Mouse (Mus musculus) bone marrow macrophage, adult 2 months (primary cell): Measurements from ENCODE around the gene As3mt. TPM values are rescaled to one million over a fixed set of nuclear protein-coding genes. Genes with fewer than 3 reads are reported as not detected.
A peak's percentile ranks its signal among the peaks of the same experiment; 100 is the strongest.

ENCODE experiments used
- H3K27ac ChIP-seq: 2 replicates; pipeline ENCODE4 v1.5.1; 2012; ENCODE audit warnings: low read depth, low read length; ENCODE audit not compliant: insufficient read depth
- H3K4me1 ChIP-seq: 2 replicates; pipeline ENCODE4 v1.6.1; 2012; ENCODE audit warnings: low read length; ENCODE audit not compliant: control insufficient read depth, insufficient read depth
- H3K4me3 ChIP-seq: 2 replicates; pipeline ENCODE4 v1.5.1; 2012; ENCODE audit warnings: mild to moderate bottlenecking, low read length, moderate library complexity; ENCODE audit not compliant: insufficient read depth
- CTCF ChIP-seq: IDR thresholded peaks from 2 replicates; pipeline ENCODE4 v1.5.1; 2012; ENCODE audit warnings: low read depth, mild to moderate bottlenecking, low read length, moderate library complexity
- POLR2A ChIP-seq: IDR thresholded peaks from 2 replicates; pipeline ENCODE4 v1.6.1; 2012; ENCODE audit warnings: mild to moderate bottlenecking, low read depth, low read length, borderline replicate concordance
- polyA plus RNA-seq: library from polyadenylated mRNA; stranded (reverse); fragments of >200 nt; gene quantifications from 2 replicates; pipeline ENCODE4 v1.2.4, GENCODE M21; 2012; ENCODE audit not compliant: missing spikeins, insufficient read depth, insufficient read length

The As3mt gene
- polyA plus RNA-seq, 1 experiment, result 10.7 TPM

GRCm38 (mm10) chr19:46672766-46673418, 34.4 kb upstream of the As3mt start, which contains the start of gene Cyp17a1:
TSS of gene Cyp17a1 (minus strand) at chr19:46673172.
- TF ChIP-seq POLR2A, result no peak
- no peak within 1 kb of the TSS for H3K4me3 ChIP-seq

GRCm38 (mm10) chr19:46675641-46676040, 31.6 kb upstream of the As3mt start:
- no peaks in the 10 kb centered on the region for H3K4me1 ChIP-seq
- H3K4me3 ChIP-seq, result no peak overlapping the region
- TF ChIP-seq CTCF, result no peak
- no peak for TF ChIP-seq POLR2A
- H3K27ac ChIP-seq, result no peak overlapping the region

More at GRCm38 (mm10) chr19:46672766-46673418, 34.4 kb upstream of the As3mt start, which contains the start of gene Cyp17a1:
- H3K27ac ChIP-seq, result no peak within 1 kb of the TSS
- no peaks in the 10 kb centered on the region for H3K4me1 ChIP-seq

- Histone ChIP-seq H3K4me1 (no peaks in the 10 kb centered on the region), H3K4me3 (no peak overlapping the region), H3K27ac (no peak overlapping the region)
- TF ChIP-seq CTCF (no peak), POLR2A (no peak)
These were observed 27.4 kb upstream of the As3mt start for GRCm38 (mm10) chr19:46679720-46680383.

- H3K4me3 ChIP-seq, result peak within 1 kb of the TSS; percentile 94
- peaks cover 8% of the 10 kb centered on the region for H3K4me1 ChIP-seq
- peak within 1 kb of the TSS; percentile 56; the same call in 1 of the 2 replicates for H3K27ac ChIP-seq
- TF ChIP-seq CTCF, result no peak
- no peak for TF ChIP-seq POLR2A
These were observed 17.5 kb upstream of the As3mt start, which contains the start of gene Borcs7 for GRCm38 (mm10) chr19:46689460-46690372. TSS of gene Borcs7 (plus strand) at chr19:46689906.

- TF ChIP-seq CTCF, result no peak
- TF ChIP-seq POLR2A, result no peak
- H3K4me1 ChIP-seq, result peaks cover 8% of the 10 kb centered on the region
- peak overlapping the region; percentile 94 for H3K4me3 ChIP-seq
- H3K27ac ChIP-seq, result no peak overlapping the region
These were observed 16.9 kb upstream of the As3mt start for GRCm38 (mm10) chr19:46690387-46690786.

- TF ChIP-seq CTCF (no peak), POLR2A (no peak)
These were observed 16.2 kb upstream of the As3mt start for GRCm38 (mm10) chr19:46691078-46691477.

GRCm38 (mm10) chr19:46693146-46693545, 14.1 kb upstream of the As3mt start:
- TF ChIP-seq POLR2A (no peak), CTCF (no peak)
- H3K27ac ChIP-seq, result no peak overlapping the region
- H3K4me1 ChIP-seq, result peaks cover 23% of the 10 kb centered on the region
- H3K4me3 ChIP-seq, result no peak overlapping the region

More at GRCm38 (mm10) chr19:46691078-46691477, 16.2 kb upstream of the As3mt start:
- H3K27ac ChIP-seq, result no peak overlapping the region
- no peak overlapping the region for H3K4me3 ChIP-seq
- peaks cover 8% of the 10 kb centered on the region for H3K4me1 ChIP-seq

- no peak overlapping the region for H3K27ac ChIP-seq
- no peak overlapping the region for H3K4me3 ChIP-seq
- H3K4me1 ChIP-seq, result peaks cover 26% of the 10 kb centered on the region
- TF ChIP-seq POLR2A (no peak), CTCF (no peak)
These were observed 10.8 kb upstream of the As3mt start for GRCm38 (mm10) chr19:46696482-46696881.

GRCm38 (mm10) chr19:46696943-46697342, 10.3 kb upstream of the As3mt start:
- H3K4me3 ChIP-seq, result no peak overlapping the region
- no peak for TF ChIP-seq CTCF
- no peak overlapping the region for H3K27ac ChIP-seq

More at GRCm38 (mm10) chr19:46696943-46697342, 10.3 kb upstream of the As3mt start:
- H3K4me1 ChIP-seq, result peaks cover 26% of the 10 kb centered on the region
